Mouse (Mus musculus): ENCODE results near the gene Tubgcp2. TPM values are rescaled to one million over a fixed set of nuclear protein-coding genes. Genes with fewer than 3 reads are reported as not detected.
A peak's percentile ranks its signal among the peaks of the same experiment; 100 is the strongest.

Gene Tubgcp2
- total RNA-seq, 2 experiments from 2014 or later = 25.4 to 27.2 TPM

DNA sequence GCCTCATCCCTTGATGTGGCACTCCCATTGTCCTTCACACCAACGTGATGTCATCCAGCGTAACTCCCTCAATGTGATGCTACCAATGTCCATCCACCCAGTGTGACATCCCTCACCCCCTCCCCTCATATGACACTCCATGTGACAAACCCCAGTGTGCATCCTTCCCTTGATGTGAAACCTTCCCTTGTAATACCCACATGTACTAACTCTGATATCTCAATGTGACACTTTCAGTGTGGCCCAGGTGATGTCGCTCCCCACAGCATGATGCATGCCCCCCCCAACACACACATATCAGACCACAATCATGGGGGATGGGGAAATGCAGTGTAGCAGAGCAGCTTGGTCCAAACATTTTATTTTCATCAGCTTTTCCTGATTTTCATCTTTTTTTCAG lies 79.8 kb downstream of the Tubgcp2 start:
- intact Hi-C loops (cut with DNase I) = no loop called here
- no peak for DNase-seq (ENCODE audit: low spot score)

DNA sequence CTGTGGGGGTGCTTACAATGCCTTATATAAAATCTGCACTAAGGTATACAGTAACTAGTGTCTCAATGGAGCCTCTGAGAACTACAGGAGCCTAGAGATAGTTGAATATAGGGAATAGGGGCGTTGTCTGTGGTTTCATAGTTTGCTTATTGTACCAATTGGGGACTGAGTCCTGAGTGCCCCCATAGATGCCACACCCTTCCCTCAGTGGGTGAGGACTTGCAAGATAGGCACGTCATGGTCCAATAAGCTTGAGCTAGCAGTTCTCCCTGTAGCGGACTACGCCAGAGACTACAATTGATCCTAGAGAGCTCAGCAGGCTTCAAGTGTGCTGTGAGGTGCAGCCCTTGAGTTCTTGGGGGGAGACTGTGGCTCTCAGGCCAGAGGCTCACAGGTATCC lies 81.0 kb downstream of the Tubgcp2 start:
- no peak for DNase-seq (ENCODE audit: low spot score)
- intact Hi-C loops (cut with DNase I) = no loop called here

DNA sequence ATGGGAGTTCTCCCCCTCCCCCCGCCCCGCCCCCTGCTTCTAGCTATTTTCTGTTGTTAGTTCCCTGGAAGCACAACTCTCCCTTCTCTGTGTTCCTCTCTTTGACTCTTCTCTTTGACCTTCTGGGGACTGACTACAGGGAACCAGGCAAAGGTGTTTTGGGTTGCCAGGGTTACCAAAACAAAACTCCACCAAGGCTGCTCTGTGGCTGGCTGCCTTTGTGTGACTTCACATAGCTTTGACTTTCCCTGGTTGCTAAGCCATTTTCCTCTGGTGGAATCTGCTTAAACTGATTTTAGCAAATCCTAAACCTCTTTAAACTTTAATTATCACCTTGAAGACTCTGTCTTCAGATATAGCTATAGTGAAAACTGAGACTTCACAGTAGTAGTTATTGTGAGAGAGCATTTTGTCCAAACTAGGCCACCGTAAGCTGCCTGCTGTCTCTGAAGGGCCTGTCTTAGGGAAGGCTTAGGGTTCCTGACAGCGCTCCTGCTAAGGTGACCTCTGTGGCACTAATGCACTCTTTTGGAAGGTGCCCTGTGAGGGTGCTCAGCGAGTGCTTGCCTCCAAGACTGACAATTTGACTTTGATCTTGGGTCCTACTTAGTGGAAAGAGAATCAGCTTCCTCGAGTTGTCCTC lies 84.4 kb downstream of the Tubgcp2 start:
- DNase-seq (ENCODE audit: low spot score) = no peak
- intact Hi-C loops (cut with DNase I) = no loop called here

DNA sequence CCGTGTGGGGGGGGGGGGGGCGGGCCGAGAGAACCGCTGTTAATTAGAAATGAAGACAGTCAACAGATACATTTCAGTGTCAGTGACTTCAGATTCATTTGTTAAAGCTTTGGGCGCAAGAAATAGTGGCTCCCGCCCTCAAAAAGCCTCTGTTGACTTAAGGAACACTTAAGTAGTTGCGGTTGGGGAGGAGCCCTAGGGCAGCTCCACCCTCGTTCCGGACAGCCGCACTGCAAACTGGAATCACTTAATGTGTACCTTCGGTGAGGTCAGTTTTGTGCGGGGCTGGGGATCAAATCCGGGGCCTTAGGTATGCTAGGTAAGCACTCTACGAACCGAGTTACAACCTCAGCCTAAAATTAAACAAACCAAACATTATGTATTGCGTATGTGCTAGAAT lies 85.4 kb downstream of the Tubgcp2 start:
- DNase-seq (ENCODE audit: low spot score) = no peak
- intact Hi-C loops (cut with DNase I) = no loop called here

DNA sequence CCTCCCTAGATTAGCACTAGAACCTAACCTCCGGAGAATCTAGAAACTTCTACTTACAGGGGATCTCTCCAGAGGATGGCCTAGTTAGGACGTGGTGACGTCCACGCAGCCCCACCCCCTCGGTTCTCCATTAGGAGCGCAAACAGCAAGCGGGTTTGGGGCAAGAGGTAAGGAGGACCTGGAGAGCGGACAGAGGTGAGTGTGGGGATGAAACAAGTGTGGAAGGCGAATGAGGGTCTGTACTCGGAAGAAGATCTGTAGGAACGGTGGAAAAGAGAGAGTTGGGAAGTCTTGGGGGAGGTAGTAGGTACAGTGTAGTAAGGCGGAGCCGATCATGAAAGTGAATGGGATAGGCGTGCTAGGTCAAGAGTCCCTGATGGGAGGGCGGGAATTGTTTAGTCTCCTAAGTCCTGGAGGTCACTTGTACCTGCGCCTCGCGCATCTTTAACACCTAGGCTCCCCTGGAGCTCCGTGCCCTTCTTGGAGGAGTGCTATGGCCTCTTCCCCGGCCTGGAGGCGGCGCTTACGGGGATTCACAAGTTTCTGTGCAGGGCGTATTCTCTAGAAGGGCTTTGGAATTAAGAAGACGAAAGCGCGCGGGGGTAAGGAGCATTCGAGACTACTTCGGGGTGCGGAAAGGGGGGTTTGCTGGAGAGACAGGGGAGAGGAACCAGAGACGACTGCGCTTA lies 86.0 kb downstream of the Tubgcp2 start:
- intact Hi-C loops (cut with DNase I) = no loop called here
- peak; percentile 18 for DNase-seq (ENCODE audit: low spot score)

DNA sequence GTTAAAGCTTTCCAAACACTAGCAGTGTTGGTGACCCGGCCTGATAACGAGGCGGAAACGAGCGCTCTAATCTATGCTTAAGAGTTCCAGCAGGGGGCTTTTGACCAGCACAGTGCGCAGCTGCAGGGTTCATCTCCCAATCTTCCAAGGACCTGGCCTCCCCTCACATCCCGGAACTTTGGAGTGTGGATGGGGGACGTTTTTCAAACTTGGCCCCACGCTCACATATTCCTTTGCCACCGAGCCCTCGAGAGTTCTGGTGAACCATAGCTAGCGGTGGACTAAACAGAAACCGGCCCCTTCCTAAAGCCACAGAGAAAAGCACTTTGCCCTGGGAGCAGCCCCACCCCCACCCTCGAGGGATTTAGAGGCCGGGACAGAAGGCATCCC lies 86.6 kb downstream of the Tubgcp2 start:
- intact Hi-C loops (cut with DNase I) = no loop called here
- DNase-seq (ENCODE audit: low spot score) = no peak

DNA sequence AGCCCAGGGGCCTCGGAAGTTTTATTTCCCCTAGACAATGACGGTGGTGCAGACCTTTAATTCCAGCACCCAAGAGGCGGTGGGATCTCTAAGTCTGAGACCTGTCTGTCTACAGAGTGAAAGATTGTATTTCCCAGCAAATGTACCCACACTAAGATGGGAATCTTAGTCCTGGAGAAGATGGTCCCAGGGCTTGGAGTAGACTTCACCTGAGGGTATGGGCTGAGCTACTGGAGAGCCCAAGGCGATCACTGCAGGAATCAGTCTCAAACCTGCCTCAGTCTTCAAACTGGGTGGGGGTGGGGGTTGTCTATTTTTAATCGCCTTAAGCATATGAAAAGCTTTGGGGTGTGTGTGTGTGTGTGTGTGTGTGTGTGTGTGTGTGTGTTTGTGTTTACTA lies 90.4 kb downstream of the Tubgcp2 start:
- no peak for DNase-seq (ENCODE audit: low spot score)
- intact Hi-C loops (cut with DNase I) = no loop called here

Small RNAs within 50 kb of the gene (microRNA-seq; reads per million reads assigned to microRNA genes)
- gene Mir202 (0.83 reads per million), gene Mir7062 (1.1 reads per million), gene mmu-mir-7686 (not detected)

Other genes with a start within 250 kb of the Tubgcp2 start
- gene Adgra1, start 202.5 kb downstream of the Tubgcp2 start, total RNA-seq (2021) = under 1 TPM in 1 of 2 experiments, not detected in 1; 0.28 TPM
- not detected for gene Kndc1, start 142.0 kb downstream of the Tubgcp2 start, total RNA-seq (2021)
- not detected for gene Utf1, start 92.9 kb downstream of the Tubgcp2 start, total RNA-seq (2021)
- gene 6430531B16Rik, start 57.9 kb downstream of the Tubgcp2 start, total RNA-seq (2021) = not detected
- under 1 TPM; 0.20 to 0.73 TPM for gene Adam8, start 44.1 kb downstream of the Tubgcp2 start, total RNA-seq (2021)
- gene Zfp511, start 278 bp downstream of the Tubgcp2 start, total RNA-seq (2021) = 10 to 100 TPM; 10.9 to 11.2 TPM
- gene Msx3, start 12.4 kb upstream of the Tubgcp2 start, total RNA-seq (2021) = not detected
- not detected for gene Caly, start 45.9 kb upstream of the Tubgcp2 start, total RNA-seq (2021)
- not detected for gene Prap1, start 56.7 kb upstream of the Tubgcp2 start, total RNA-seq (2021)
- 10 to 100 TPM; 80.9 to 84.0 TPM for gene Fuom, start 65.8 kb upstream of the Tubgcp2 start, total RNA-seq (2021)
- 1 to 10 TPM; 3.5 to 3.7 TPM for gene Paox, start 79.1 kb upstream of the Tubgcp2 start, total RNA-seq (2021)
- gene Echs1, start 79.8 kb upstream of the Tubgcp2 start, total RNA-seq (2021) = 100 to 1,000 TPM; 441 to 471 TPM
- gene Mtg1, start 100.9 kb upstream of the Tubgcp2 start, total RNA-seq (2021) = 10 to 100 TPM; 22.9 to 30.8 TPM
- gene Sprn, start 118.2 kb upstream of the Tubgcp2 start, total RNA-seq (2021) = under 1 TPM; 0.36 to 0.84 TPM
- gene Olfr522, start 128.1 kb upstream of the Tubgcp2 start, total RNA-seq (2021) = not detected
- not detected for gene Olfr523, start 136.5 kb upstream of the Tubgcp2 start, total RNA-seq (2021)
- gene Olfr524, start 169.3 kb upstream of the Tubgcp2 start, total RNA-seq (2021) = not detected
- not detected for gene Cd163l1, start 181.6 kb upstream of the Tubgcp2 start, total RNA-seq (2021)
- gene 5830411N06Rik, start 210.6 kb upstream of the Tubgcp2 start, total RNA-seq (2021) = not detected